Mouse (Mus musculus) stomach, embryonic 16.5 days (tissue): ENCODE measurements around the gene Syt8. TPM values are rescaled to one million over a fixed set of nuclear protein-coding genes. Genes with fewer than 3 reads are reported as not detected.

Source experiments
- ATAC-seq: fragments of 200-750 bp; cut with Nextera tagmentation; 2 replicates; pipeline ENCODE4 v1.8.0; 2017; ENCODE audit warnings: moderate number of reproducible peaks, moderate TSS enrichment; ENCODE audit not compliant: insufficient read depth, low FRiP score
- H3K27ac ChIP-seq: fragments of 300-500 bp; sonication (generic); 2 replicates; pipeline ENCODE4 v1.5.1; 2014; ENCODE audit warnings: low read length
- H3K27me3 ChIP-seq: fragments of 300-500 bp; sonication (generic); 2 replicates; pipeline ENCODE4 v1.6.1; 2014; ENCODE audit warnings: low read length, control low read depth, mixed read lengths; ENCODE audit not compliant: control insufficient read depth, insufficient read depth
- H3K36me3 ChIP-seq: fragments of 300-500 bp; sonication (generic); 2 replicates; pipeline ENCODE4 v1.6.1; 2014; ENCODE audit warnings: low read length; ENCODE audit not compliant: control insufficient read depth, insufficient read depth
- H3K4me1 ChIP-seq: fragments of 300-500 bp; sonication (generic); 2 replicates; pipeline ENCODE4 v1.6.1; 2014; ENCODE audit warnings: low read length, control low read depth, mixed read lengths; ENCODE audit not compliant: control insufficient read depth, insufficient read depth
- H3K4me2 ChIP-seq: fragments of 300-500 bp; sonication (generic); 2 replicates; pipeline ENCODE4 v1.6.1; 2014; ENCODE audit warnings: low read depth, low read length, mixed read lengths
- H3K4me3 ChIP-seq: fragments of 300-500 bp; sonication (generic); replicated peaks from 2 replicates; pipeline ENCODE4 v1.5.1; 2014; ENCODE audit warnings: mild to moderate bottlenecking, low read length
- H3K9ac ChIP-seq: fragments of 300-500 bp; sonication (generic); 2 replicates; pipeline ENCODE4 v1.6.1; 2014; ENCODE audit warnings: low read length
- H3K9me3 ChIP-seq: fragments of 300-500 bp; sonication (generic); replicated peaks from 2 replicates; pipeline ENCODE4 v1.6.1; 2016; ENCODE audit warnings: low read length, control low read depth; ENCODE audit not compliant: control insufficient read depth
- WGBS: fragments of 180-500 bp; shearing (Covaris S2); extraction: QIAGEN DNeasy Blood & Tissue Kit; methylation state at CpG from one replicate; pipeline ENCODE4 v1.1.7; 2014; 5-methylcytosine and 5-hydroxymethylcytosine counted together
- polyA plus RNA-seq: library from polyadenylated mRNA; unstranded; fragments of >200 nt; fragmentation: Nextera tagmentation; extraction: Ambion mirVana; gene quantifications from 2 replicates; pipeline ENCODE4 v1.2.1, GENCODE M21; 2015

Syt8 gene
- polyA plus RNA-seq, 1 experiment from 2014 or later: 31.1 TPM

DNA sequence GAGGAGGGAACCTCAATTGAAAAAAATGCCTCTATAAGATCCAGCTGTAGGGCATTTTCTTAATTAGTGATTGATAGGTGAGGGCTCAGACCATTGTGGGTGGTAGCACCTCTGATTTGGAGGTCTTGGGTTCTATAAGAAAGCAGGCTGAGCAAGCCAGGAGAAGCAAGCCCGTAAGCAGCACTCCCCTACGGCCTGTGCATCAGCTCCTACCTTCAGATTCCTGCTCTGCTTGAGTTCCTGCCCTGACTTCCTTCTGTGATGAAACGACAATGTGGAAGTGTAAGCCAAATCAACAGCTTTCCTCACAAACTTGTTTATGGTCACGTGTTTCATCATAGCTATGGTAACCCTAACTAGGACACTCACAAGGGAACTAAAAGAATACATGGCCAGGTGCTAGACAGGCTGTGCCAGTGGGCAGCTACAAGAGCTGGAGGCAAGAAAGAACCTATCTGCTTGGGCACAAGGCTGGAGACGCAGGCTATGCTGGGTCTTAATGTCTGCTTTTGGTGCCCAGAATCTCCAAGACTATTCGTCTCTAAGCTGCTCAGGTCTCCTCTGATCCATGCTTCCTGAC lies 14.5 kb downstream of the Syt8 start:
- 69% methylated on average over 6 of the region's 6 CpGs for WGBS
- H3K4me3 ChIP-seq: no peak overlapping the region
- no peak overlapping the region for H3K4me2 ChIP-seq
- no peak for ATAC-seq
- H3K27ac ChIP-seq: peak overlapping the region; percentile 3; the same call in 1 of the 2 replicates
- H3K9ac ChIP-seq: no peak overlapping the region
- H3K36me3 ChIP-seq: no peaks in the 10 kb centered on the region
- H3K4me1 ChIP-seq: peaks cover 4% of the 10 kb centered on the region; the same call in 1 of the 2 replicates
- H3K9me3 ChIP-seq: no peaks in the 10 kb centered on the region
- H3K27me3 ChIP-seq: no peaks in the 10 kb centered on the region

DNA sequence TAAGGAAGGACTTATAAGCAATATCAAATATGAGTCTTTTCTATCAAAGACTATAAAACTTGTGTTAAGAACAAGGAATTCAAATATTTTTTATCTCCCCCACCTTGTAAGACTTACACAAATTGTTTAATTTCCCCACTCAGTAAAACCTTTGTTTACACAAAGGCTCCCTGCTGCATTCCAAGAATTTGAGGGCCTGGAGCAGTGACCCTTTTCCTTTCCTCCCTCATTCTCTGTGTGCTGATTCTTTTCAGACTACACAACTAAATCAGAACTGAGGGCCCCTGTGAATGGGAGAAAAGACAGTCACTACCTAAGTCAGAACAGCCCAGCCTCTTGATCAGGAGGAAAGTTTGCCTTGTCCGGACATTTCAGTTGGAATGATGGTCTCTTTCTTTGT lies 20.1 kb downstream of the Syt8 start:
- Histone ChIP-seq H3K27me3 (no peaks in the 10 kb centered on the region), H3K4me2 (no peak overlapping the region), H3K27ac (peak overlapping the region; percentile 95), H3K4me1 (peaks cover 33% of the 10 kb centered on the region), H3K36me3 (no peaks in the 10 kb centered on the region), H3K4me3 (no peak overlapping the region), H3K9ac (no peak overlapping the region; the same call in 1 of the 2 replicates), H3K9me3 (no peaks in the 10 kb centered on the region)
- 31% methylated on average over 1 of the region's 1 CpGs for WGBS
- no peak for ATAC-seq

DNA sequence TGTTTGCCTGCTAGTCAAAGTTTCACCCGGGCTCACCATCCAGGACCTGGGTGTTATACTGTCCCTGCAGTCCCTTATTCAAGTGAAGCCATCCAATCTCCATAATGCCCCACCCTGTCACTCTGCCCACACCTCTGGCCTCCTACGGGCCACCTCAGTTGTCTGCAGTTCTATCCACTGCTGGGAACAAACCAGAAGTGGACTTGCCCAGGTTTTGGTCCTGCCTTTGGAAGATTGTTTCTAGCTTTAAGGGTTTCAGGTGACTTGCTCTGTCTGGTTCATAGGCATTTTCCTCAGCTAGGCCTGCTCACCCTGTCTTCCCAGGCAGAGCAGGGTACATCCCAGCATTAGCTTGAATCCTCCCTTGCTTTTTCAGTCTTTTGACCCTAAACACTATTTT lies 20.6 kb downstream of the Syt8 start:
- H3K4me1 ChIP-seq: peaks cover 33% of the 10 kb centered on the region
- no peak overlapping the region for H3K4me3 ChIP-seq
- peak overlapping the region; percentile 50 for H3K9ac ChIP-seq
- no peak overlapping the region for H3K4me2 ChIP-seq
- 45% methylated on average over 2 of the region's 2 CpGs for WGBS
- H3K27me3 ChIP-seq: no peaks in the 10 kb centered on the region
- peak overlapping the region; percentile 95 for H3K27ac ChIP-seq
- no peaks in the 10 kb centered on the region for H3K9me3 ChIP-seq
- H3K36me3 ChIP-seq: no peaks in the 10 kb centered on the region
- no peak for ATAC-seq

DNA sequence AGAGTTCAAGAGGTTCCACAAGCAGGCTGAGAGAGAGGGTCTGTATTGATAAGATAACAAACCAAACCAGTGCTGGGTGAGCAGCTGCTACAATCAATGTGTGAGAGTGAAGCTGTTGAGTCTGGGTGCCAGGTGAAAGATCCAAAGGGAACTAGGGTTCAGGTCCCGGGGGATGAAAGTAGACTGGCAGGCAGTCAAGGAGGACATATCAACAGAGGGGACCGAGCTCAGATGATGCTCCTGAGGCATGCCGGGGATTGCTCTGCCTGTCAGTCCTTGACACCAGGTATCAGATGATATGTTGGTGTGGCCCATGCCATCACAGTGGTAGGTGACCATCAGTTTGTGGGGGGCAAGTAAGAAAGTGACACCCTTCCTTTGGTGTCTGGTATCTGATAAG lies 22.2 kb downstream of the Syt8 start:
- H3K36me3 ChIP-seq: no peaks in the 10 kb centered on the region
- no peaks in the 10 kb centered on the region for H3K9me3 ChIP-seq
- H3K4me2 ChIP-seq: no peak overlapping the region
- no peak overlapping the region for H3K4me3 ChIP-seq
- peak overlapping the region; percentile 95 for H3K27ac ChIP-seq
- WGBS: 60% methylated on average over 3 of the region's 3 CpGs
- no peak overlapping the region for H3K9ac ChIP-seq
- H3K4me1 ChIP-seq: peaks cover 33% of the 10 kb centered on the region
- no peaks in the 10 kb centered on the region for H3K27me3 ChIP-seq
- ATAC-seq: no peak

DNA sequence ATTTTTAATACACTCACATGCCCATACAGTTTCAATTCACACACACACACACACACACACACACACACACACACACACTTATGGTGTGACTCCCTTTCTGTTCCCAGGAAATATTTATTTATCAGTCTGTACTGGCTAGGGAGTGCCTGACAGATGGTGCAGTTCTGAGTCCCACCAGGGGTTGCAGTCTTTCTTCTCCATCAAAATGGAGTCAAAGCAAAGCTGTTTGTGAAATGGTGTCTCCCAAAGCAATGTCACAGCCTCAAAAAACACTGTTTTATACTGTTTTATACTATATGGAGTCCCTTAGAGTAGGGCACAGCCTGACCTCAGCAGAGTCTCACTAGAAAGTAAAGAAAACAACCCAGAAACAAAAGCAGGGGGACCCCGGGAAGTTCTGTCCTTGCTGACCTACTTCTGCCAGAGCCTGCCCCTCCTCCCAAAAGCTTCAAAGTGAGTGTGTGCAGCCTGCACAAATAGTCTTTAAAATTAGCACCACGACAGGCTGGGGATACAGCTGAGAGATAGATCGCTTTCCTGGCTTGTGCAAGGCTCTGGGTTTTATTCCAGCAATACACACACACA lies 22.7 kb downstream of the Syt8 start:
- Histone ChIP-seq H3K27me3 (no peaks in the 10 kb centered on the region), H3K4me3 (no peak overlapping the region), H3K9me3 (no peaks in the 10 kb centered on the region), H3K9ac (peak overlapping the region; percentile 13; the same call in 1 of the 2 replicates), H3K4me2 (no peak overlapping the region; the same call in 1 of the 2 replicates), H3K27ac (peak overlapping the region; percentile 95), H3K36me3 (no peaks in the 10 kb centered on the region), H3K4me1 (peaks cover 33% of the 10 kb centered on the region)
- WGBS: 15% methylated on average over 3 of the region's 3 CpGs
- peak; percentile 44; the same call in 1 of the 2 replicates for ATAC-seq

DNA sequence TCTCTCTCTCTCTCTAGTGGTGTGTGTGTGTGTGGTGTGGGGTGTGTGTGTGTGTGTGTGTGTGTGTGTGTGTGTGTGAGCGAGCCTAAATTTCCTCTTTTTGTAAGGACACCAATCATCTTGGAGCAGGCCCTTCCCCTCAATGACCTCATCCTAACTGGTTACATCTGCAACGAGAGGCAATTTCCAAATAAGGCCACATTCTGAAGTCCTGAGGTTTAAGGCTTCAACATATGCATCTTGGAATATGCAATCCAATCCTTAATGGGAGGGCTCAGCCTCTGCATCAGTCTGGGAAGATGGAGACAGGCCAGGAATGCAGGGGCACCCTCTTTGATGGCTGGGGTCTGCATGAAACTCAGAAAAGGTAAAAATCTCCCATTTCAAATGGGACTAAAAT lies 23.4 kb downstream of the Syt8 start:
- peak; percentile 88 for ATAC-seq
- Histone ChIP-seq H3K4me2 (no peak overlapping the region), H3K36me3 (no peaks in the 10 kb centered on the region), H3K9ac (peak overlapping the region; percentile 52; the same call in 1 of the 2 replicates), H3K4me3 (no peak overlapping the region), H3K27ac (peak overlapping the region; percentile 95), H3K9me3 (no peaks in the 10 kb centered on the region), H3K27me3 (no peaks in the 10 kb centered on the region), H3K4me1 (peaks cover 33% of the 10 kb centered on the region)
- 20% methylated on average over 2 of the region's 2 CpGs for WGBS

DNA sequence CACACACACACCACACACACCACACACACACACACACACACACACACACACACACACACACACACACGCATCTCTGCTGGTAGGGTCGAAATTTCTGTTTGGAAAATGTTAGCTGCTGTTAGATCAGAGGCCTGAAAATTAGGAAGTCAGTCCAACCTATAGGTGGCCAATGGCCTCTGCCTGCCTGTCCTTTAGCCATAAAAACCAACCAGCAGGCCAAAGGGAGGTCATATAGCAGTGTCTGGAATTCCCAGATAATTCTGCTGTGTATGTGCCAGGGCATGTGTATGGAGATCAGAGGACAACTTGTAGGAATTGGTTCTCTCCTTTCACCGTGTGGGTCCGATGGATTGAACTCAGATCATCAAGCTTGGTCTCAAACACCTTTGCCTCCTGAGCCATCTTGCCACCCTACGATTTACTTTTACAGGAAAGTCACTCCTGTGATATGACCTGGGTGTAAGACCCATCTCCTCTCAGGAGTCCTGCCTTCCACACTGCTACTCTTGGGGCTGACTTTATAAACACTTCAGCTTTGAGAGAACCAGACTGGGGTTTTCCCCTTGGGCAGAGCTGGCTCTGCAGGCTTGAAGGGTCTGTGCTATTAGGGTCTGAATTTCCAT lies 24.1 kb downstream of the Syt8 start:
- WGBS: 53% methylated on average over 5 of the region's 5 CpGs
- Histone ChIP-seq H3K9me3 (no peaks in the 10 kb centered on the region), H3K27ac (peak overlapping the region; percentile 95), H3K27me3 (no peaks in the 10 kb centered on the region), H3K4me3 (no peak overlapping the region), H3K4me1 (peaks cover 33% of the 10 kb centered on the region), H3K36me3 (no peaks in the 10 kb centered on the region), H3K4me2 (no peak overlapping the region), H3K9ac (peak overlapping the region; percentile 40)
- no peak for ATAC-seq

DNA sequence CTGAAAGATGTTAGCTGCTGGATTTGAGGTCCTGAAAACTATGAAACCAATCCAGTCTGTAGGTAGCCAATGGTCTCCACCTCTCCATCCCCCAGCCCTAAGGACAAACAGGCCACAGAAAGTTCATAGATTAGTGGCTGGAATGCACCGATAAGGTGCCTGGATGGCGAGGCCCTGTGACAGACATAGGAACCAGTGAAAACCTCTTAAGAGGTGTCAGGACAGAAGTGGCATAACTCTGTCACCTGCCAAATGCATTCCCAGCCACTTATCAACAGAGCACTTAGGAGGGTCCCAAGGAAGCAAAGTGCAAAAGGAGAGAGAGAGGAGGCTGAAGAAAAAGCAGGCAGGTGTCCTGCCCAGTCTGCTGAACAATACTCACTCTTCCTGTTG lies 24.6 kb downstream of the Syt8 start:
- Histone ChIP-seq H3K4me3 (no peak overlapping the region), H3K9ac (peak overlapping the region; percentile 40; the same call in 1 of the 2 replicates), H3K27me3 (no peaks in the 10 kb centered on the region), H3K4me2 (no peak overlapping the region), H3K9me3 (no peaks in the 10 kb centered on the region), H3K4me1 (peaks cover 28% of the 10 kb centered on the region), H3K36me3 (no peaks in the 10 kb centered on the region), H3K27ac (peak overlapping the region; percentile 95)
- no peak for ATAC-seq
- 49% methylated on average over 2 of the region's 2 CpGs for WGBS

DNA sequence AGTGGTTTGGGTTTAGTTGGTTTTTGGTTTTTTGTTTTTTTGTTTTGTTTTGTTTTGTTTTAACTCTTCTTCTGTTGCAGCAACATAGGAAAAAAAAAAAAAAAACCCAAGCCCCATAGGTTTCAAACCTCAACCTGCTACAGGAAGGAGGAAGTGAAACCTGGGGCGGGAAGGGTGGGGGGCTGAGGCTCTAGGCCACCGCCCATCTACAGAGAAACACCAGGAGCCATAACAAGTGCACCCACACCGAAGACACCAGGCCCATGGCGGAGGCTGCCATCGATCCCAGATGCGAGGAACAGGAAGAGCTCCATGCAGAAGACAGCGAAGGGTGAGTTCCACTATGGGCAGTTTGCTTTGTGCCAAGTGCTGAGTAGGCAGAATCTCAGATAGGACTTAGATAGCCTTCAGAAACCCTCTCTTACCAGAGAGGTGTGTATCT lies 26.0 kb downstream of the Syt8 start, which contains the start of gene Lsp1:
TSS of gene Lsp1 (plus strand) at position 174 of the 442 bp plus-strand sequence.
- peaks cover 22% of the 10 kb centered on the region for H3K4me1 ChIP-seq
- H3K27me3 ChIP-seq: no peaks in the 10 kb centered on the region
- no peaks in the 10 kb centered on the region for H3K9me3 ChIP-seq
- no peak within 1 kb of the TSS for H3K9ac ChIP-seq
- H3K27ac ChIP-seq: peak within 1 kb of the TSS; percentile 95
- H3K36me3 ChIP-seq: no peaks in the 10 kb centered on the region
- no peak for ATAC-seq
- no peak within 1 kb of the TSS for H3K4me2 ChIP-seq
- 94% methylated on average over 7 of the region's 7 CpGs for WGBS
- H3K4me3 ChIP-seq: no peak within 1 kb of the TSS; the same call in 1 of the 2 replicates
